Mouse (Mus musculus) forebrain, postnatal 0 days (tissue): ENCODE data around the gene Ttc37. TPM values are rescaled to one million over a fixed set of nuclear protein-coding genes. Genes with fewer than 3 reads are reported as not detected.
A peak's percentile ranks its signal among the peaks of the same experiment; 100 is the strongest.

ENCODE experiments used
- ATAC-seq: fragments of 200-750 bp; cut with Nextera tagmentation; 2 replicates; pipeline ENCODE4 v1.8.0; 2017; ENCODE audit warnings: mild to moderate bottlenecking, moderate library complexity
- DNase-seq: peaks from one replicate; pipeline ENCODE4 v3.0.0-alpha.2; 2015
- H3K27ac ChIP-seq: fragments of 300-500 bp; sonication (generic); 2 replicates; pipeline ENCODE4 v1.5.1; 2014; ENCODE audit warnings: low read depth, mild to moderate bottlenecking, antibody characterized with exemption, low read length, moderate library complexity, mixed read lengths
- H3K27me3 ChIP-seq: fragments of 300-500 bp; sonication (generic); 2 replicates; pipeline ENCODE4 v1.6.1; 2014; ENCODE audit warnings: mild to moderate bottlenecking, low read length, mixed read lengths; ENCODE audit not compliant: insufficient read depth
- H3K36me3 ChIP-seq: fragments of 300-500 bp; sonication (generic); 2 replicates; pipeline ENCODE4 v1.6.1; 2014; ENCODE audit warnings: mild to moderate bottlenecking, moderate library complexity; ENCODE audit not compliant: insufficient read depth
- H3K4me1 ChIP-seq: fragments of 300-500 bp; sonication (generic); 2 replicates; pipeline ENCODE4 v1.6.1; 2014; ENCODE audit warnings: antibody characterized with exemption; ENCODE audit not compliant: insufficient read depth
- H3K4me2 ChIP-seq: fragments of 300-500 bp; sonication (generic); 2 replicates; pipeline ENCODE4 v1.6.1; 2014; ENCODE audit warnings: low read depth, mild to moderate bottlenecking, moderate library complexity
- H3K4me3 ChIP-seq: fragments of 300-500 bp; sonication (generic); 2 replicates; pipeline ENCODE4 v1.5.1; 2014; ENCODE audit warnings: low read depth, low read length, mixed read lengths
- H3K9ac ChIP-seq: fragments of 300-500 bp; sonication (generic); 2 replicates; pipeline ENCODE4 v1.6.1; 2014; ENCODE audit warnings: mild to moderate bottlenecking
- H3K9me3 ChIP-seq: fragments of 300-500 bp; sonication (generic); 2 replicates; pipeline ENCODE4 v1.6.1; 2016; ENCODE audit warnings: low read length
- CTCF ChIP-seq: sonication (generic); IDR thresholded peaks from 2 replicates; pipeline ENCODE4 v1.5.1; 2016; ENCODE audit warnings: antibody characterized with exemption, control low read depth, low read depth
- WGBS: fragments of 180-500 bp; shearing (Covaris S2); extraction: QIAGEN DNeasy Blood & Tissue Kit; methylation state at CpG from one replicate; pipeline ENCODE4 v1.1.7; 2014; 5-methylcytosine and 5-hydroxymethylcytosine counted together
- polyA plus RNA-seq: library from polyadenylated mRNA; unstranded; fragments of >200 nt; fragmentation: Nextera tagmentation; extraction: Ambion mirVana; gene quantifications from 2 replicates; pipeline ENCODE4 v1.2.1, GENCODE M21; 2015
- total RNA-seq: library from RNA; depleted of rRNA; stranded (reverse); fragments of >200 nt; gene quantifications from 2 replicates; pipeline ENCODE4 v1.2.3, GENCODE M21; 2014

Gene Ttc37
- total and polyA plus RNA-seq, 2 experiments from 2014 or later: 5.4 to 22.0 TPM

- DNase-seq (no peak), ATAC-seq (no peak)
- 98% methylated on average over 1 of the region's 1 CpGs for WGBS
- no peaks in the 10 kb centered on the region for H3K4me1 ChIP-seq
- no peak overlapping the region for H3K4me2 ChIP-seq
- no peak for TF ChIP-seq CTCF
- no peak overlapping the region for H3K4me3 ChIP-seq
- peaks cover 45% of the 10 kb centered on the region for H3K36me3 ChIP-seq
- H3K27me3 ChIP-seq: no peaks in the 10 kb centered on the region
- H3K9ac ChIP-seq: no peak overlapping the region
- no peaks in the 10 kb centered on the region for H3K9me3 ChIP-seq
- no peak overlapping the region for H3K27ac ChIP-seq
These were observed 59.0 kb downstream of the Ttc37 start for GRCm38 (mm10) chr13:76157508-76157907.

- Histone ChIP-seq H3K27ac (no peak overlapping the region), H3K4me3 (no peak overlapping the region), H3K27me3 (no peaks in the 10 kb centered on the region), H3K9ac (no peak overlapping the region), H3K4me1 (no peaks in the 10 kb centered on the region), H3K36me3 (peaks cover 43% of the 10 kb centered on the region), H3K9me3 (no peaks in the 10 kb centered on the region), H3K4me2 (no peak overlapping the region)
- ATAC-seq: no peak
- no peak for DNase-seq
- TF ChIP-seq CTCF: no peak
- 97% methylated on average over 2 of the region's 2 CpGs for WGBS
These were observed 62.1 kb downstream of the Ttc37 start for GRCm38 (mm10) chr13:76160587-76160986.

- Histone ChIP-seq H3K9ac (no peak overlapping the region), H3K9me3 (no peaks in the 10 kb centered on the region), H3K27ac (no peak overlapping the region), H3K4me1 (no peaks in the 10 kb centered on the region), H3K27me3 (no peaks in the 10 kb centered on the region), H3K36me3 (peaks cover 15% of the 10 kb centered on the region), H3K4me2 (no peak overlapping the region), H3K4me3 (no peak overlapping the region)
- no peak for DNase-seq
- no peak for TF ChIP-seq CTCF
- ATAC-seq: no peak
These were observed 75.8 kb downstream of the Ttc37 start for GRCm38 (mm10) chr13:76174297-76174696.

GRCm38 (mm10) chr13:76178700-76179099 lies 80.2 kb downstream of the Ttc37 start:
- H3K36me3 ChIP-seq: peaks cover 21% of the 10 kb centered on the region
- H3K27ac ChIP-seq: no peak overlapping the region
- H3K4me3 ChIP-seq: no peak overlapping the region
- no peak overlapping the region for H3K4me2 ChIP-seq
- peak; percentile 70 for DNase-seq
- H3K9me3 ChIP-seq: no peaks in the 10 kb centered on the region
- no peaks in the 10 kb centered on the region for H3K4me1 ChIP-seq
- H3K27me3 ChIP-seq: no peaks in the 10 kb centered on the region
- H3K9ac ChIP-seq: no peak overlapping the region
- ATAC-seq: peak; percentile 92
- 61% methylated on average over 5 of the region's 5 CpGs for WGBS
- no peak for TF ChIP-seq CTCF

- no peaks in the 10 kb centered on the region for H3K27me3 ChIP-seq
- no peak overlapping the region for H3K4me2 ChIP-seq
- ATAC-seq: no peak
- peaks cover 21% of the 10 kb centered on the region for H3K36me3 ChIP-seq
- H3K4me3 ChIP-seq: no peak overlapping the region
- no peak overlapping the region for H3K9ac ChIP-seq
- no peak for DNase-seq
- H3K27ac ChIP-seq: no peak overlapping the region
- H3K4me1 ChIP-seq: no peaks in the 10 kb centered on the region
- no peaks in the 10 kb centered on the region for H3K9me3 ChIP-seq
- WGBS: 96% methylated on average over 5 of the region's 5 CpGs
- no peak for TF ChIP-seq CTCF
These were observed 89.1 kb downstream of the Ttc37 start for GRCm38 (mm10) chr13:76187651-76188050.

GRCm38 (mm10) chr13:76189190-76189589 lies 90.7 kb downstream of the Ttc37 start:
- ATAC-seq: peak; percentile 54; the same call in 1 of the 2 replicates
- H3K4me2 ChIP-seq: no peak overlapping the region
- H3K27me3 ChIP-seq: no peaks in the 10 kb centered on the region
- no peak for TF ChIP-seq CTCF
- WGBS: 62% methylated on average over 3 of the region's 3 CpGs
- no peak overlapping the region for H3K9ac ChIP-seq
- 0 out of 2 replicates have a peak overlapping the region, but pooled peaks have one; percentile 9 for H3K27ac ChIP-seq
- peaks cover 21% of the 10 kb centered on the region for H3K36me3 ChIP-seq
- no peaks in the 10 kb centered on the region for H3K4me1 ChIP-seq
- DNase-seq: no peak
- H3K4me3 ChIP-seq: no peak overlapping the region
- no peaks in the 10 kb centered on the region for H3K9me3 ChIP-seq

- ATAC-seq (no peak), DNase-seq (no peak)
- no peak overlapping the region for H3K4me3 ChIP-seq
- TF ChIP-seq CTCF: no peak
- H3K9ac ChIP-seq: no peak overlapping the region
- peaks cover 21% of the 10 kb centered on the region for H3K36me3 ChIP-seq
- H3K27ac ChIP-seq: no peak overlapping the region
- no peaks in the 10 kb centered on the region for H3K4me1 ChIP-seq
- no peak overlapping the region for H3K4me2 ChIP-seq
- no peaks in the 10 kb centered on the region for H3K9me3 ChIP-seq
- WGBS: 73% methylated on average over 3 of the region's 3 CpGs
- no peaks in the 10 kb centered on the region for H3K27me3 ChIP-seq
These were observed 91.7 kb downstream of the Ttc37 start for GRCm38 (mm10) chr13:76190273-76190672.

GRCm38 (mm10) chr13:76194937-76195336 lies 96.4 kb downstream of the Ttc37 start:
- no peaks in the 10 kb centered on the region for H3K4me1 ChIP-seq
- no peak overlapping the region for H3K4me2 ChIP-seq
- no peak for TF ChIP-seq CTCF
- H3K9ac ChIP-seq: no peak overlapping the region
- H3K27ac ChIP-seq: no peak overlapping the region
- H3K36me3 ChIP-seq: peaks cover 14% of the 10 kb centered on the region; the same call in 1 of the 2 replicates
- peak; percentile 26 for DNase-seq
- no peaks in the 10 kb centered on the region for H3K9me3 ChIP-seq
- peak; percentile 65 for ATAC-seq
- no peaks in the 10 kb centered on the region for H3K27me3 ChIP-seq
- H3K4me3 ChIP-seq: no peak overlapping the region
